Mouse (Mus musculus): ENCODE measurements around the gene Il31.

The Il31 gene

GRCm38 (mm10) chr5:123489935-123490334 is 646 bp upstream of the Il31 start:
- in situ Hi-C loops (cut with MboI; ENCODE audit: low pct_unique_long_range_greater_than_20kb in 1 of 2, low sequenced_read_pairs in 2 of 2, unreplicated experiment in 1 of 2) = no loop called here

GRCm38 (mm10) chr5:123487659-123488395 is 1.5 kb downstream of the Il31 start:
- in situ Hi-C loops (cut with MboI; ENCODE audit: low pct_unique_long_range_greater_than_20kb in 1 of 2, low sequenced_read_pairs in 2 of 2, unreplicated experiment in 1 of 2) = no loop called here

DNA sequence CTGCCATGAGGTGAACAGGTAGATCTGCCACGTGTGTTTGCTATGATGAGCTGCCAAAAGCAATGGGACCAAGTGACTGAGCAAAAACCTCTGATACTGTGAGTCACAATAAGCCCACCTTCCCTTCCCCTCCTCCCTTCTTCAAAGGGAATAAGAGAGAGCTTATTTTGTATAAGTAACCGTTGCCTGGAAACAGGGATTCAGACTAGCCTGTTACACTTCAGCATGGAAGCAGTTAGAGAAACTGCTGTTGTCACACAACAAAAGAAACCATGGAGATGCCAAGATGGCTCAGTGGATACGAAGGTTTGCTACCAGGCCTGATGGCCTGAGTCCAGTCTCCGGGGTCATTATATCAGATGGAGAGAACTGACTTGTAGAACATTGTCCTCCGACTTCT is 15.5 kb downstream of the Il31 start:
- in situ Hi-C loops (cut with MboI; ENCODE audit: low pct_unique_long_range_greater_than_20kb in 1 of 2, low sequenced_read_pairs in 2 of 2, unreplicated experiment in 1 of 2) = no loop called here

DNA sequence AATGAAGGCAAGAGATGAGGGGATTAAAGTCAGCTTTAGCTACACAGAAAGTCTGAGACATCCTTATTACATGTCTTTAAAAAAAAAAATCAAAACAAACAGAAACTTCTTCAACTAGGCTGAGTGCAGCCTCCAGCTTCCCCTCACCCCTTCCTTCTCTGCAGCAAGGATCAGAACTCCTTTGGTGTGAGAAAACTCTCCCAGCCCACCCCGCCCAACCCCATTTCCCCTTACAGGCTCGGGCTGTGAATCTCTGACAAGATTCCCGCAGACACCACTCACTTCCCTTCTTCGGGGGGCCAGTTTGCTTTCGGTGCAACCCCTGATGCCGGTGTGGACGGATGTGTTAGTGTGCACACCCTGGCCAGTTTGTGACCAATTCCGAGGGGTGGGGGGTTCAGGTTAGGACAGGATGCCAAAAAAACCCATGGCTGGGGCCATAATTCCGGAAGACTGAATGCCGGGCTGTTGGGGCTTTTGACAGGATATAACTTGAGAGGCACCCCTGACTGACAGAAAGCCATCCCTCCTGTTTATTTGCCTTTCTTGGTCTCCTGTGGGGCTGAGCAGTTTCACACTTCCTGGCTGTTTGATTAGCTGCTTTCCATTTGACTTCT is 18.4 kb downstream of the Il31 start:
- in situ Hi-C loops (cut with MboI; ENCODE audit: low pct_unique_long_range_greater_than_20kb in 1 of 2, low sequenced_read_pairs in 2 of 2, unreplicated experiment in 1 of 2) = no loop called here

DNA sequence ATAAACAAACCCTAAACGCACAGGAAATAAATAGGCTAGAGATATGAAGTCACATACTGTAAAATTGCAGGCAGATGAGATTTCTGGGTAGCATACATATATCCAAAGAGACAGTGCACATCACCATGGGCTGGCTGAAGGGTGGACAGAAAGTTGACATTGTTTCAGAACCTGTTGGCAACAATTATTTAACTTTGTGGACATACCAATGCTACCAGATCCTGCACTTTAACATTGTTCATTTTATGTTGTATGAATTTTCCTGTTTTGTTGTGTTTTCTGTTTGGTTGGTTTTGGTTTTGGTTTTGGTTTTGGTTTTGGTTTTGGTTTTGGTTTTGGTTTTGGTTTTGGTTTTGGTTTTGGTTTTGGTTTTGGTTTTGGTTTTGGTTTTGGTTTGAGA is 24.7 kb downstream of the Il31 start:
- in situ Hi-C loops (cut with MboI; ENCODE audit: low pct_unique_long_range_greater_than_20kb in 1 of 2, low sequenced_read_pairs in 2 of 2, unreplicated experiment in 1 of 2) = no loop called here

DNA sequence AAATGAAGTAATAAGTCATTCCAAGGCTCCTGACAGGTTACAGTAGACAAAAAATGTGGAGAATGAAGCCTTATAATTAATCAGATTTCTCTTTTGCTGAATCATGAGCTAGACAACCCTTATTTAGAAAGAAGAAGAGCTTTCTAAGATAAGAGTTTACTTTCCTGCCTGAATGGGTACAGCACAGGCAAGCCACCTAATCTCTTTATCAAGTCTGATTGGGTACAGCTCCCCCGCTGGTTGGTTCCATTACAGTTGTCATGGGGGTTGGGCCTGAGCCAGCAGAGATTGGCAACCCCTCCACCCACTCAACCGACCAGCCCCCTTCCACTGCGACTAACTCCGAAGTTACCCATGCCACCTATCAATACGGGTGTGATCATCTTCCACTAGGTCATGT is 27.9 kb downstream of the Il31 start:
- in situ Hi-C loops (cut with MboI; ENCODE audit: low pct_unique_long_range_greater_than_20kb in 1 of 2, low sequenced_read_pairs in 2 of 2, unreplicated experiment in 1 of 2) = no loop called here

GRCm38 (mm10) chr5:123451886-123452285 is 37.4 kb downstream of the Il31 start:
- in situ Hi-C loops (cut with MboI; ENCODE audit: low pct_unique_long_range_greater_than_20kb in 1 of 2, low sequenced_read_pairs in 2 of 2, unreplicated experiment in 1 of 2) = no loop called here

DNA sequence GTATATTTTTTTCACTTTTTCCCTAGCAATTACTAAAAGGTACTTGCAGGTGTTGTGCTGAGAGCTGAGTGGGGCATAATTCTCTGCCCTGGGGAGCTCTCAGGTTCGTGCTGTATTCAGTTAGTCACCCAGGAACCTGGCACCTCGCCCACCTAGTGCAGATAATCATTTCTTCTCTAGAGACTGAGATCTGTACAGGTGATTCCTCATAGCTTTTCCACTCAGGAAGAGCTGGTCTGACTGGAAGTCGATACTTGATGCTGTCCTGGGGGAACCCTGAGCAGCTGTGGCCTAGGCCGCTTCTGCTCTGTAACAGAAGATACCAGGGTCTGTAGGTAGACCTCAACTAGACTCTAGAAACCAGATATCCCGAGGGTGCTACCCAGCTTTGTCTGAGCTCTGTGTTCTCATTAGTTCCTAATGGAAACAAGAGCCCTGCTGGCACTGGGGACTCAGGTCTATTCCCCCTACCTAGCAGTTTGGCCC is 44.4 kb downstream of the Il31 start:
- in situ Hi-C loops (cut with MboI; ENCODE audit: low pct_unique_long_range_greater_than_20kb in 1 of 2, low sequenced_read_pairs in 2 of 2, unreplicated experiment in 1 of 2) = loop anchor here (5.0 to 10.0 kb wide), 2 partner anchors 68 to 170 kb away; no protein-coding TSS in a partner anchor

DNA sequence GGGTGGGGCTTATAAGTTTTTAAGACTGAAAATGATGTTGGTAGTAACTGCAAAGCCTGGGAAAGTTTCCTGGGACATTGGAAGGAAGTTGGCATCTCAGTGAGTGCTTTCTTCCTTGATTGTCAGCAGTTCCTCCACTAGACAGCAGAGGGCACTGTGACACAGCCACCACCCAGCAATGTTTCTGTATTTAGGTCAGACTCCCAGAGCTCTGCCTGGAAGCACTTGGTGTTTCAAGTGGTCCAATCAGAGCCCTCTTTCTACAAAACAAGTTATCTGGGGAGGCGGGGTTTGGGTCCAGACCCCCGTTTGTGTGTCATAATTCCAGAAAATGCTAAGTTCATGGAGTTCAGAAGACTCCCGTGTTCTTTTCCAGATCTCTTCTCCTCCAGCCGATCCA is 45.2 kb downstream of the Il31 start:
- in situ Hi-C loops (cut with MboI; ENCODE audit: low pct_unique_long_range_greater_than_20kb in 1 of 2, low sequenced_read_pairs in 2 of 2, unreplicated experiment in 1 of 2) = loop anchor here (5.0 to 10.0 kb wide), 2 partner anchors 67 to 171 kb away; no protein-coding TSS in a partner anchor

GRCm38 (mm10) chr5:123442283-123442682 is 47.0 kb downstream of the Il31 start:
- in situ Hi-C loops (cut with MboI; ENCODE audit: low pct_unique_long_range_greater_than_20kb in 1 of 2, low sequenced_read_pairs in 2 of 2, unreplicated experiment in 1 of 2) = loop anchor here (5.0 to 10.0 kb wide), 2 partner anchors 65 to 173 kb away; no protein-coding TSS in a partner anchor

DNA sequence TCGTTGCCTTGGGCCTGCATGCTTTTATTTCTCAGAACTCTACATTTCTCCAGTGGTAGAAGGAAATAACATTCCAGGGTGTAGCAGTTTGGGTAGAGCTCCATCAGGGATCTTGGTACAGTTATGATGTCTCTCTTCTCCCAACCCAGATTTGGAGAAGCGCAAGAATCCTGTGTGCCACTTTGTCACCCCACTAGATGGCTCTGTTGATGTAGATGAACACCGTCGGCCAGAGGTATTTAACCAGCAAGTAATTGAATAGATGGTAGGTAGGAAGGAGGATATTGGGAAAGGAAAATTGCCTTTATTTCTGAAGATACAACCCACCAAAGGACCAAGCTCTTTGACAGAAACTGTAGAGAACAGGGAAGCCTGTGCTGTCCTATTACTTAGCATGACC is 48.6 kb downstream of the Il31 start:
- in situ Hi-C loops (cut with MboI; ENCODE audit: low pct_unique_long_range_greater_than_20kb in 1 of 2, low sequenced_read_pairs in 2 of 2, unreplicated experiment in 1 of 2) = loop anchor here (5.0 to 10.0 kb wide), 2 partner anchors 63 to 174 kb away; no protein-coding TSS in a partner anchor

- in situ Hi-C loops (cut with MboI; ENCODE audit: low pct_unique_long_range_greater_than_20kb in 1 of 2, low sequenced_read_pairs in 2 of 2, unreplicated experiment in 1 of 2) = loop anchor here (5.0 to 10.0 kb wide), 2 partner anchors 63 to 175 kb away; no protein-coding TSS in a partner anchor
Measured at GRCm38 (mm10) chr5:123439941-123440340, 49.3 kb downstream of the Il31 start.

DNA sequence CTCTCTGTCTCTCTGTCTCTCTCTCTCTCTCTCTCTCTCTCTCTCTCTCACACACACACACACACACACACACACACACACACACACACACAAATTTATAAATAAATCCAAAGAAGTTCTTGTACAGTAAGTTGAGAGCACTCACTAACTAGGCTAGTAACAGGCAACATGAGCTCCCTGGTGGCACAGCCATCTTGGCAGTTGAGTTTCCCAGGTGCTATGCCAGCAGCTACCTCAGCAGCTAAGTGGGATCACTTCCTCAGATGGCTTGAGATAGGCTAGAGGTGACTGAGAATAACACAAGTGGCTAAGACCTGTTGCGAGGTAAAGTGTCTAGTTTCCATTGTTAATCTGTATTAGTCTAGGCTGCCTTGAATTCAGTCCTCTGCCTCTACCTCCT is 50.0 kb downstream of the Il31 start:
- in situ Hi-C loops (cut with MboI; ENCODE audit: low pct_unique_long_range_greater_than_20kb in 1 of 2, low sequenced_read_pairs in 2 of 2, unreplicated experiment in 1 of 2) = no loop called here

- in situ Hi-C loops (cut with MboI; ENCODE audit: low pct_unique_long_range_greater_than_20kb in 1 of 2, low sequenced_read_pairs in 2 of 2, unreplicated experiment in 1 of 2) = no loop called here
Measured at GRCm38 (mm10) chr5:123438381-123438780, 50.9 kb downstream of the Il31 start.

- in situ Hi-C loops (cut with MboI; ENCODE audit: low pct_unique_long_range_greater_than_20kb in 1 of 2, low sequenced_read_pairs in 2 of 2, unreplicated experiment in 1 of 2) = no loop called here
Measured at GRCm38 (mm10) chr5:123436780-123437175, 52.5 kb downstream of the Il31 start.

GRCm38 (mm10) chr5:123436071-123436779 is 53.1 kb downstream of the Il31 start:
- in situ Hi-C loops (cut with MboI; ENCODE audit: low pct_unique_long_range_greater_than_20kb in 1 of 2, low sequenced_read_pairs in 2 of 2, unreplicated experiment in 1 of 2) = no loop called here

DNA sequence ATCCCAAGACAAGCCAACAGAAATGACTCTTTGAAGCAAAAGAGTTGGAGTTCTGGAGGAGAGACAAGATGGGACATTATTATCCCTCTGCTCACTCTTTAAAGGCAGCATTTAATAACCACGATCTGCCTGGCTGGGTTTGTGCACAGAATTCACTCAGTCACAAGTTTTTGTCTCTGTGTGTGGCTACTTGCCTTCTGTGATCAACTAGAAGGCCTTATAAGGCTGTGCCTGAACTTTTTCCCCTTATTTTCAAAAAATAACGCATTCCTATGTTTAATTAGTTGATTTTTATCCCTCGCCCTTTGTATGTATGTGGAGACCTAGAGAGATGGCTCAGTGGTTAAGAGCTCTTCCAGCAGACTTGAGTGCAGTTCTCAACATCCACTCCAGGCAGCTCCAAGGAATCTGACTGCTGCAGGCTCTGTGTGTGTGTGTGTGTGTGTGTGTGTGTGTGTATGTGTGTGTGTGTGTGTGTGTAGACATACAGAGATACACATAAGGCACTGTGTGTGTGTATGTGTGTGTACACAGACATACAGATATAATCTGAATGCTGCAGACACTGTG is 56.9 kb downstream of the Il31 start:
- in situ Hi-C loops (cut with MboI; ENCODE audit: low pct_unique_long_range_greater_than_20kb in 1 of 2, low sequenced_read_pairs in 2 of 2, unreplicated experiment in 1 of 2) = no loop called here

GRCm38 (mm10) chr5:123431524-123432304 is 57.6 kb downstream of the Il31 start:
- in situ Hi-C loops (cut with MboI; ENCODE audit: low pct_unique_long_range_greater_than_20kb in 1 of 2, low sequenced_read_pairs in 2 of 2, unreplicated experiment in 1 of 2) = no loop called here
